Mouse (Mus musculus) urinary bladder, postnatal 10 days (tissue): Measurements from ENCODE around the gene Prrt2.
A peak's percentile ranks its signal among the peaks of the same experiment; 100 is the strongest.

Source experiments
- DNase-seq: peaks from one replicate; pipeline ENCODE4 v3.0.0; 2022; ENCODE audit warnings: low spot score

The Prrt2 gene

DNA sequence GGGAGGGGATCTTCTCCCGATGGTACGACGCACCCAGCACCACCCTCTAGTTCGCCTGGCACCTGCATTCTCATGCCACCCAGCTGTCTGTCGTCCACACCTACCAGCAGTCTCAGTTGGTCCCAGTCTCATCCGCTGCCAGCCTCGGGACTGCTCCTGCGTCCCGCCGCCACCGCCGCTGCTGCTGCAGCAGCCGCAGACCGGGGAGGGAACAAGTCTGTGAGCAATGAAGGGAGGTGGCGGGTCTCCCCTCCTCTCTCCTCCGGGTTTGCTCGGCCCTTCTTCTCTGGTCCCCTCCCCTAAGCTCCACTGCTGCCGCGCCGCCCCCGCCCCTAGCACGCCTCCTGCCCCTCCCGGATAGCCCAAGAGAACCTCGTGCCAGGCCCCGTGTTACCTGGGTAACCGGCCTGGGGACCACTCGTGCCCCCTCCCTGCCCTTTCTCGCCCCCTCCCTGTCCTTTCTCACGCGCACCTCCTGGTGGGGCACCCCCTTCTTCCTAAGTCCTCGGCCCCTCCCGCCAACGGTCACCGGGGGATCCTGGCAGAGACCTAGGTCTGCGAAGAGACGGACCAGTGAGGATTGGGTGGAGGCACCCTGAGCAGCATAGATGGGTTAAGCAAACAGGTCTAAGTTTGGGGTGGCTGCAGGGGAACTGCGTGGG, at the start of gene Prrt2, which contains the start of gene Gm42742:
Prrt2 (minus strand) TSS at position 311 of the 662 bp plus-strand sequence.
Gm42742 (minus strand) TSS at position 197 of the 662 bp plus-strand sequence.
- no peak for DNase-seq

DNA sequence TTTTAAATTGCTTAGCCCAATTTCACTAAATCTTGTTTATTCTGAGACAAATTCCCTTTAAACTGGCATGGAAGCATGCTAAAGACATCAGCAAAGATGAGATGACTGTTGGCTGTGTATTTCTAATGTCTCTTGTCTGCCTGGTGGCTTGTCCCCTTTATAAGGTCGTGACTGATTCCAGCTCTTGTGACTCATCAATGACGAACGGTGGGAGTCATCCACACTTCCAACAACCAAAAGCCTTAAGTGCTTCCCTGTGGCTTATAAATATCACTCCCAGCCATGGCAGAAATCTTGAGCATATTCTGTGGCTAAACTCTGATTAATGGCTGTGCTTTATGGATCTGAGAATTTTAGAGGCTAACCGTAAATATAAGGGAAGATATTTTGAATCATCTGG, 45.3 kb upstream of the Prrt2 start:
- no peak for DNase-seq

DNA sequence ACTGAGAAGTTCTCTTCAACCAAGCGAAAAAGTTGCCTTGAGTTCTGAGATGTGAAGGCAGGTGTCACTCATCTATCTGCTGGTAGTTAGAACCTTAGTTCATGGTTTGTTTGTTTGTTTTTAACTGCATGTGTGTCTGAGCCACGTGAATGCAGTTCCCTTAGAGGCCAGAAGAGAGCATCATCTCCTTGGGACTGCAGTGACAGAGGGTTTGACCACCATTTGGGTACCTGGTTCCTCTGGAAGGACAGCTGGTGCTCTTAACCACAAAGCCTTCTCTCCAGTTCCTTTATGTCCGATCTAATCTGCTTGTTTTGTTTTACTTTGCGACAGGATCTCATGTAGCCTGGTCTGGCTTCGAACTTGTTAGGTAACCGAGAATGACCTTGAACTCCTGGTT, 44.5 kb upstream of the Prrt2 start:
- DNase-seq = no peak

DNA sequence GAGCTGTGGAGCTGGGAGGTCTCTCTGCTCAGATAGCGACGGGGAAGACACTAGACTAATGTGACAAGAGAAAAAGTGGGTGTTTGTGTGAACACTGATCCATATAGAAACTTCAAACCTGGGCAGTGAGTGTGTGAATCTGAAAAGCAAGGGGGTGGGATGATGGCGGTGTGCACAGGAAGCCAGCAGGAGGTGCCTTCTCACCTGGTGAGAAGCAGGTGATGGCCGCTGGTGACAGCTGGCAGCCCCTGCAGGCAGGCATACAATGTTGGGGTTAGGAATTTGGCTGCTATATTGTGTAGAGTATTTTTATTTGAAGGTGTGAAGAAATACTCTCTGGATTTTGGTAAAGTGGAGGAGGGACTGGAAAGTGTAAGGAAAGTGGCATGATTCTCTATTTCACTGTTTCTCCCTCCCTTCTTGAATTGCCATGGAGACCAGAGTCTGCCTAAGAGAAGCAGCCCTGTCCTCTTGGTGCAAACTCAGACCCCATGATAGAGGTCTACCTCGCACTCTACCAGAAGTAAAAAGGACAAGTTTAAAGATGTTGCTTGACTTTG, 34.1 kb upstream of the Prrt2 start:
- DNase-seq = no peak

DNA sequence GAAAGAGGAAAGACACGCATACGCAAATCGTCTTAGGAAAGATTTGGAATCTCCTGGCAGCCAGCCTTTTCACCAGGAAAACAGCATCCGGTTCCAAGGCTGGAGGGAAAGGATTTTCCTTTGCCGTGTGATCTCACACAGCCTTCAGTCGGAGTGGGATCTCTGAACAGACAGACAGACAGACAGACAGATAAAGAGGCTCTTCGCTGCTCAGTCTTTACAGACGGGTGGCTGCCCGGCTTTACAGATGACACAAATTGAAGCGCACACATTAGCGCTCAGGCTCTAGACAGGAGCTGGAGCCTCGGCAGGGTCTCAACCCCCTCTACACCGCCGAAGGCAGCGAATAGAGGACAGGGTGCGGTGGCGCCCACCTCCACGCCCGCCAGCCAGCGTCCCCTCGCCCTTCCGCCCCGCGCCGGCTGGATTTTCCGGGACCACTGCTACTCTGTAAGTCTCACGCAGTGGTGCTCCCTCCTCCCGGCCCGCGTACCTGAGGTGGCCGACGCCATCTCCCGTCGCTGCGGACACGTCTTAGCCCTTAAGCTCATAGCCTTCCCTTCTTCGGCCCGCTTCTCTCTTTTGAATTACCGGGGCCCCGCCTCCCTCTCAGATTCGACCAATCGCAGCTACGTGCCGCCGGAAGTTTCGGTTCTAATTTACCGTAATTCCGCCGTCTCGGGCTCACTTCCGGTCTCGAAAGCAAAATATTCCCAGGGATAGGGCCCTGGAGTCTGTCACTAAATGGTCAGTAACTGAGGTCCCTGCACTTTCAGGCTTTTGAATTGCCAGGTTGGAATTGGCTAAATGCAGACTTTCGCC, 21.1 kb upstream of the Prrt2 start, which contains the start of gene Kif22:
Kif22 (minus strand) TSS at position 621 of the 822 bp plus-strand sequence.
- DNase-seq = peak; percentile 61

DNA sequence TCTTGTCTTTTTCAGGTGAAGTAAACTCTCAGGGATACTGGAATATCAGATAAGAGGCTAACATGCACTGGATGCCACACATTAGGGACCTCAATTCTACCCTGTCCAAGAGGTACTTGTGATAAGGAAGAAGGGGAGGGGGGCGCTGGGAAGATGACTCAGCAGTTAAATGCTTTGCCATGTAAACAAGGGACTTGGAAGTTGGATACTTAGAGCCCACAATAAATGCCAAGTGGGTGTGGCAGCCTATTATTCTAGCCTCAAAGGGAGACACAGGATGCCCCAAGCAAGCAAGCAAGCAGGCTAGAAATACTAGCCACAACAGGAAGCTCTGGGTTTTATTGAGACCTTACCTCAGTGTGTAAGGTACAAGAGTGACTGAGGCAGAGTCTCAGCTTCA, 10.2 kb upstream of the Prrt2 start:
- no peak for DNase-seq

DNA sequence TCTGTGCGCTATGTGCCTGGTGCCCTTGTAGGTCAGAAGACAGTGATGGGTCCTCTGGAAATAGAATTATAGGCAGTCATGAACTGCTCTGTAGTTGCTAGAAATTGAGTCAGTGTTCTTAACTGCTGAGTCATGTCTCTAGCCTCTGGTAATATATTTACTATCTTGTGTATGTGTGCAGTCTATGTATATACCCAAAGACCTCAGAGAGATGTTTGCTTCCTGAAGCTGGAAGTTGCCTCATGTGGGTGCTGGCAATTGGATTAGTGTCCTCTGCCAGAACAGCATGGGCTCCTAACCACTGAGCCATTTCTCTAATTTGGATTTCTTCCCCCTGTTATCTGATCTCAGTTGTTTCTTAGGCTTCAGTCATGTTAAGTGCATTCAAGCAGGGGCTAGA, 9.2 kb upstream of the Prrt2 start:
- no peak for DNase-seq

DNA sequence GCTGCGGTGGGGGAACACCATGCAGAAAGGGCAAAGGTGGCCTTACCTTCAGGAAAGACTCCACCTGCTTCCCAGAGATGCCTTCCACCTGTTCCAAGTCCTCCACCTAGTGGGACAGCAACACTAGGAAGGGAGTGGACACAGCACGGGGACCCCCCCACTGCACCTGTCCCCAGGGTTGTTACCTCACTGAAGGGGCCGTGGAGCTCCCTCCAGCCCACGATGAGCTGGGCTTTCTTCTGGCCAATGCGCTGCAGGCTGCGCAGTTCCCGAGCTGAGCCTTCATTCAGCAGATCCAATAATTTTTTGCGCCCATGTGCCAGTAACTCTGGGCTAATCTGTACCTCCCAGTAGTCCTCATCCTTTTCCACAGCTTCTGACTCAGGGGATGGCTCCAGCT, 6.9 kb upstream of the Prrt2 start:
- DNase-seq = no peak

DNA sequence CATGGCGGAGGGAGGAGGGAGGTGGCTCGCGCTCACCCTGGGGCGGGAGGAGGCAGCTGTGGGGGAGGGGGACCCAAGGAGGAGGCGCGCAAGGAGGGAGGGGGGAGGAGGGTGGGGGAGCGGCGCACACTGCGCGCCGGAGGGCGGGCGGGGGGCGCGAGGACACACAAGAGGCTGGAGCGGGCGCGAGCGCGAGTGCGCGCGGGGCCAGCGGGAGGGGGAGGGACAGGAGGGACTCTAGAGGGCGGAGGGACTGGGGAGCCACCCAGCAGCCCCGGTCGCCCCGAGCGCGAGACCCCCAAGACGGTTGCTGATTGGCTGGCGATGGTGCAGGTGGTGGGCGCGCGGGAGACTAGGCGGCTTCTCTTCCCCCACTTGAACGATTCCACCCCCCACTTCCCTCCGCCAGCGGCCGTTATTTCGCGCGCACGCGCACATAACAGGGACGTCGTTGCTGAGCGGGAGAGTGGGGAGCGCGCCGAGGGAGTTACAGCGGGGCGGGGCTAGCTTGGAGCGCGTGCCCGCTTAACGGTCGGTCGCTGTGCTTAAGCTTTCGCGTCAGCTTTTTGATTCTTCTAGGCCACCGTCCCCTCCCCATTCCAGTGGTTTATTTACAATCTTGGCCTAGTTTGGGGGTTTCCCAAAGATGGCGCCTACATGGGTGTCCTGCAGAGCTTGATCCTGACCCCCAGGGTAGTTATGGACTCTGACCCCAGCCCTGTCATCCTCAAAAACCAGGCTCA, 6.1 kb upstream of the Prrt2 start, which contains the start of gene Maz:
Maz (minus strand) TSS at position 54 of the 743 bp plus-strand sequence.
- peak; percentile 98 for DNase-seq

DNA sequence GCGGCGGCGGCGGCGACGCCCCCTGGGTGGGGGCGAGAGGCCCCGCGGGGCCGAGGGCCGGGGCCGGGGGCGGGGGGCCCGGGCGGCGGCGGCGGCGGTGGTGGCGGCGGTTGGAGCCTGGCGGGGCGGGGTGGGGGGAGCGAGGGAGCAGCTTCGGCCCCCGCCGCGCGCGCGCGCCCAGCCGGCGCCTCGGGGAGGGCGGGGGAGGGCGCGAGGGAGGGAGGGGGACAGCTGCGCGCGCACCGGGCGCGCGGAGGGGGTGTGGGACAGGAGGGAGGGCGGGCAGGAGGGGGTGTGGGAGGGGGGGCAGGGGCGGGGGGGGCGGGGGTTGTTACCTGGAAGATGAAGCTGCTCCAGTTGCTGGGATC, 5.6 kb upstream of the Prrt2 start:
- DNase-seq = no peak

DNA sequence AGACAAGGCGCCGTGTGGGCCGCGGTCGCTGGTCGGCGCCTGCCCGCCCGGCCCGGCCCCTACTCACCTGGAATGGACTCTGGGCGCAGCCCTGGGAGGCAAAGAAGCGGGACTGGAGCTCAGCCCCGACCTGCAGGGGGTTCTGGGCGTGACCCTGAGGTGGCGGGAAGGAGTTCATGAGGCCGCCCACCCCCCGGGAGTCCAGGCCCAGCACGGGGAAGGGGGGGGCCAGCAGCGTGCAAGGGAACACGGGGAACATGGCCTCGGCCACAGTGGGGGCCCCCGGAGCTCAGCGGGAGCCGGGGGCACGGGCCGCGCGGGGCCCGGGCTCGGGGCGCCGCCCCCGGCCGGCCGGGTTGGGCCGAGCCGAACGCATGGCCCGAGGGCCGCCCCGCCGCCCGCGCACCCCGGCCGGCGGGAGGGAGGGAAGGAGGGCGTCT, 5.2 kb upstream of the Prrt2 start:
- DNase-seq = no peak

DNA sequence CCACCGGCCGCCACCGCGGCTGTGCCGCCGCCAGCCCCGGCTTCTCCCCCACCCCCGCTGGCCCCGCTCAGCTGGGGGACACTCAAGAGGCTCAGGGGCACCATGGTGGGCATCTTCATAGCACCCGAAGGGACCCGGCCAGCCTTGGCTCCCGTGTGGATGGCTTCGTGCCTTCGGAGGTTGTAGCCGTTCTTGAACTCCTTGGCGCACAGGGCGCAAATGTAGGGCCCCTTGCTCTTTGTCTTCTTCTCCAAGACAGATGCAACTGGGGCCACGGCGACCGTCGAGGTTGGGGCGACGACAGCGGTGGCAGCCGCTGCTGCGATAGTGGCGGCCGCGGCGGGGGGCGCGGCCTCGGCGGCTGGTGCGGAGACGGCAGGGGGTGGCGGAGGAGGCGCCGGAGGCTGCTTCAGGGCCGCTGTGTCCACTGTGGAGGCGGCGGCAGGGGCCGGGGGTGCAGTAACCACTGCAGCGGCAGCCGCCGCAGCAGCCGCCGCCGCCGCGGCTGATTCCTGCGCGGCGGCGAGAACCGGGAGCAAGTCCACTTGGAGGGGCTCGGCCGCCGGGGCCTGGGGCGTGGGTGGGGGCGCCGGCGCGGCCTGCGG, 4.6 kb upstream of the Prrt2 start:
- DNase-seq = no peak

DNA sequence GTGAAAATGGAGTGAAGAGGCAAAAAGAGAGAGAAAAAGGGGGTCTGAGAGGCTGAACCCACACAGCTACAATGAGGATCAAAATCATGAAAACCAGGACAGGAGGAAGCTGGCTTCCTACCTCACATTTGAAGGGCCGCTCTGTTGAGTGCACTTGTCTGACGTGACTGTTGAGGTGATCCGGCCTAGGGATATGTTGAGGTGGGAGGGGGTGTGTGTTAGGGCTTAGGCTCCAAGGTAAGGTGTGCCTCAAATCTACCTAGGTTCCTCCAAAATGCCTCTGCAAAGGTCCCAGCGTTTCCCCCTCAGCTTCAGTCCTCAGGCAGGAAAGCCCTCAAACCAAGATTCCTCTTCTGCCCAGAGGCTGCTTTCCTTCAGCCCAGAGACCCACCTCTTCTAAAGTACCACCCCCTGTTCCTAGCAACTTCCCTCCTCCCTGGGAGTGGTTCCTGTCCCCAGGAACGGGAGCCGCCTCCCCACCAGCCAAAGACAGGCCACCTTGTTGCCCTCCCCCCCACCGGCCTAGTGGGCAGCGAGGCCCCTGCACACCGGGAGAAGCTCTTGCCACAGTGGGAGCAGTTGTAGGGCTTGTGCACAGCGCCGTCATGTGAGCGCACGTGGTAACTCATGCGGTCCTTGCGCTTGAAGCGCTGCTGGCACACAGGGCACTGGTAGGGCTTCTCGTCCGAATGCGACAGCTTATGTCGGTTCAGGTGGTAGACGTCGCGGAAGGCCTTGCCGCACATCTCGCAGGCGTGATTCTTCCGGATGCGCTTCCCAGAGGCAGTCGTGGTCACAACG, 3.9 kb upstream of the Prrt2 start:
- DNase-seq = no peak

DNA sequence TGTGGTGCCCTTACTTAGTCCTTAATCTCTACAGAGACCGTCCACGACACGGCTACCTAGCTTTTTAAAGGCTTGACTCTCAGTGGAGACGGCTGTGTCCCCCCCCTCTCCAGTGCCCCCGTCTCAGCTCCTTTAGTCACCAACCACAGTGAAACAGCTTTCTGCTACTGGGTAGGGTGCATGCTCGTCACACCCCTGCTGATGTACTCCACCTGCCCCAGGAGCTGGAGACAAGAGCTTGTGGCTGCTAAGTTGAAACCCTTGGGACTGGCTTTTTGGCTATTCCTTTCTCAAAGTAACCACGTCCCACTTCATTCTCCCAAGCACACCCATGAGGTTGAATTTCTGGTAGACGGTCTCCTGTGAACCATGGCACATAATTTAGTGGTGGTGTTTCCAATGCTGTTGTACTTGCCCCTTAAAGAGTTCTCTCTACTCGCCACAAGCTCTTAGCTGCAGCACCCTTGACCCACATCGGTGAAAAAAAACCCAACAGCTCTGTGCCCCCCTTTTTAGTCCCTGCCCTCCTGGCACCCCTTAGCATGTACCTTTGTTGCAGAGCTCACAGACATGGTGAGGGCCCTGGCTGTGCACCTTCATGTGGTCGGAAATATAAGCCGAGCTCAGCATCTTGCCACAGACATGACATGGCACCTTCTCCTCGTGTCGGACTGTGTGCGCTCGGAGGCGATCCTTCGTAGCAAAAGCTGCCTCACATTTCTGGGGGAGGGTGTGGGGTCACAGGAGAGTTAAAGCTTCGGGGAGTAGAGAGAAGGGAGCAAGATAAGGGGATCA, 3.1 kb upstream of the Prrt2 start:
- no peak for DNase-seq

DNA sequence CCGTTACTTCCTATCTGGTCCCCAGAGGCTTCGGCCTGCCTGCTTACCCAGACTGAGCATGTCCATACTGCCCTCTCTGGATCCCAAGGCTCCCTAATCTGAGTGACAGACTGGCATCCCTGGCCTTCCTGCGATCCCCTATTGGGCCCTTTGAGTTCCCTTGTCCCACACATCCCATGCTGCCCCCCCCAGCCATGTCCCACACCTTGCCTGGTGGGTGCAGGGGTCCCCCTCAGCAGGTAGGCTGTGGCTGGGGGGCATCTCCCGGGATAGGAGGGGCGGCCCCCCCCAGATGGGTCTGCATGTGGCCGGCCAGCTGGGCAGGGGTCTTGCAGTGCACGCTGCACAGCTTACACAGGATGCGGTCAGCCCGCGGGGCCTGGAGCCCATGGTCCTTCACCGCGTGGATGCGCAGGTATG, 2.3 kb upstream of the Prrt2 start:
- no peak for DNase-seq

DNA sequence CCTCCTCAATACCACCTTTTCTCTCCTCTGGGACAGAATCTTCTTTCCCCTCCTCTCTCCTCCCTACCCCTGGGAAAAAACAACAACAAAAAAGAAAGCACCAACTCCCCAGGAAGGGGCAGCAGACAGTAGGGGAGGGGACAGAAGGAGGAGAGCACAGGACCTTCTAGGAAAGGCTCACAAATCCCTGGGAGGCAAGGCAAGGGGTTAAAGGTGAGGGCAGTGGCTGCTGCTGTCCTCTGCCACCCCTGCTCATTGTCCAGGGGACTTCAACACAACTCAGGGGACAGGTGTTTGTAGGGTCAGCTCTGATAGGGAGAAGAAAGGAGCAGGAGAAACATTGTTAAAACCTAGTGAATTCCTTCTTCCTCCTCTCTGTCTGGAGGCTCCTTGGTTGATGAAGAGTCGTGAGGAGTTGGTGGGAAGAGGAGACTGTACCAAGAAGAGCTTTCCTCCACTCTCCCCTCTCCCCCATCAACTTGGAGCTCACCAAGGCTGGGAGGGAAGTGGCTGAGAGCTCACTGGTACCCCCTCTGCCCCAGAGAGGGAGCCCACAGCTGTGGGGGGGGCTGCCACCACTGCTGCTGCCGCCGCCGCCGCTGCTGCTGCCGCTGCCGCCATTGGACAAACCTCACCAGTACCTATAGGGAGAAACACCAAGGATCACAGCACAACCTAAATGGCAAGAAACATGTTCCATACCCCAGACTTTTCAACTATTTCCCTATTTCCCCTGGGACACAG, 1.7 kb upstream of the Prrt2 start:
- DNase-seq = no peak

DNA sequence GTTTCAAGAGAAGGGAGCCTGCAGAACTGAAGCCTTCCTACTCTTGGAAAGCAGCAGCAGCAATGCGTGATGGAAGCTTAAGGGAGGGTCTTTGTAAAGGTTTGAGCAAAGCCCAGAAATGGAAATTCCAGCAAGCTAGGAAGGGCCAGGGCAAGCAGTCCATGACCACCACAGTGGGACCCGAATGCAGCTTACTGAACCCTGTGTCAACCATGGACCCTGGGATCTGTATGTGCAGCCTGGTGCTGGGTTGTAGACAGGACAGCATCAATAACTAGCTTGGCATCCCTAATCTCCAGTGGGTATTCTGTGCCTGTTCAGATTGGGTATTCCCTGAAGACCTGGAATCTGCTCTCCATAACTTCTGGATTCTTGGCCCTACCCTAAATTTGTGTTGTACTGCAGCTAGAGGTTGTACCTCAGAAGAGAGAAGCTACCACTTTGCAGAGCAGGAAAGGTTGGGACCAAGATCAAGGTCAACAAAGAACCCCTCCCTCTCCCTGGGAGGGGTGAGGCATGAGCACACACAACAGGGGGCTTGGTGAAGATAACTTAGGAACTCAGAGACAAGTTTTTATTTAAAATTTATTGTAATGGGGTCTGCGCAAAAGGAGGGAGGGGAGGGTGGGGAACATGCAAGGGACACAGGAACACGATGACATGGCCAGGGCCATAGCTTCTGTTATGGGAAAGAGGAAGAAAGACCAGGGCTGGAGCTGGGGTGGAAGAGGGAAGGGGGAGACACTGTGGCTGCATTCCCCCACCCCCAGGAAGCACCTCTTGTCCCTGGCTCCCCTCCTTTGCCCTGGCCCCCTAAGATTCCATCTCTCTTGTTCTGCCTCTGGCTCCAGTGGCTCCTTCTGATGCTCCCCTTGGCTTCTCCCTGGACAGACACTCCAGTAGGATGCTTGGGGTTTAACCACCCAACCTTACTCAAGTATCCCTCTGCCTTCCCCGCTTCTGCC, 834 bp upstream of the Prrt2 start:
- DNase-seq = no peak

DNA sequence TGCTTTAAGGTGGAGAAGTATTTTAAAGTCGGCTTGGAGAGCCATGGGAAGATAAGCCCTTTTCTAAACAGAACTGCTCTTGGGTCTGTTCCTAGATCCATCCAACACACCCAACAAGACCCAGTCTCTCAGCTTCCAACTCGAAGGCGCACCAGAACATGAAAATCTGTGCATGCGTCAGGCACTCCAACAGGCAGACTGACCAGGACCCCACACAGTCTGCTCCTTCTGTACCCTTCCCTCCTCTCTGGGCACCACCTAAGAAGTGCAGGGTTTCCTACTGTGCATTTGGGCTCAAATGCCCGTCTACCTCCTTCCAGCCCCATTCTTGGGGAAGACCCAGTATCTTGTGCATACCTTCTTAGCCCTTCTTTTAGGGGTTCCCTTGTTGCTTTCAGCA, 520 bp downstream of the Prrt2 start:
- no peak for DNase-seq
